Mouse (Mus musculus): ENCODE measurements around the gene Kirrel3. TPM values are rescaled to one million over a fixed set of nuclear protein-coding genes. Genes with fewer than 3 reads are reported as not detected.

Gene Kirrel3
- total RNA-seq, 2 experiments from 2014 or later: 0.88 to 1.6 TPM

- peak; percentile 91 for DNase-seq
Observed at GRCm38 (mm10) chr9:34993467-34994211, 507.9 kb downstream of the Kirrel3 start.

GRCm38 (mm10) chr9:34995078-34995477 lies 509.4 kb downstream of the Kirrel3 start:
- no peak for DNase-seq

GRCm38 (mm10) chr9:34995660-34996378 lies 510.1 kb downstream of the Kirrel3 start:
- no peak for DNase-seq

- peak; percentile 18 for DNase-seq
Observed at GRCm38 (mm10) chr9:34997880-34998865, 512.5 kb downstream of the Kirrel3 start.

GRCm38 (mm10) chr9:35004113-35004512 lies 518.4 kb downstream of the Kirrel3 start:
- no peak for DNase-seq

GRCm38 (mm10) chr9:35007697-35008341 lies 522.1 kb downstream of the Kirrel3 start:
- no peak for DNase-seq

GRCm38 (mm10) chr9:35016762-35017161 lies 531.1 kb downstream of the Kirrel3 start:
- peak; percentile 63 for DNase-seq

- no peak for DNase-seq
Observed at GRCm38 (mm10) chr9:35017563-35017962, 531.9 kb downstream of the Kirrel3 start.

- no peak for DNase-seq
Observed at GRCm38 (mm10) chr9:35018056-35018455, 532.4 kb downstream of the Kirrel3 start.

- peak; percentile 73 for DNase-seq
Observed at GRCm38 (mm10) chr9:35019372-35019771, 533.7 kb downstream of the Kirrel3 start.

GRCm38 (mm10) chr9:35020015-35020653 lies 534.4 kb downstream of the Kirrel3 start:
- no peak for DNase-seq

GRCm38 (mm10) chr9:35021744-35022143 lies 536.0 kb downstream of the Kirrel3 start:
- DNase-seq: no peak

GRCm38 (mm10) chr9:35024591-35025496 lies 539.1 kb downstream of the Kirrel3 start:
- DNase-seq: no peak

GRCm38 (mm10) chr9:35026311-35026710 lies 540.6 kb downstream of the Kirrel3 start:
- no peak for DNase-seq

- no peak for DNase-seq
Observed at GRCm38 (mm10) chr9:35026897-35027311, 541.2 kb downstream of the Kirrel3 start.

GRCm38 (mm10) chr9:35027382-35027997 lies 541.8 kb downstream of the Kirrel3 start:
- DNase-seq: no peak

- DNase-seq: peak; percentile 67
Observed at GRCm38 (mm10) chr9:35030823-35031222, 545.1 kb downstream of the Kirrel3 start.

- DNase-seq: no peak
Observed at GRCm38 (mm10) chr9:35032457-35032856, 546.8 kb downstream of the Kirrel3 start.

- peak; percentile 37 for DNase-seq
Observed at GRCm38 (mm10) chr9:35035074-35035473, 549.4 kb downstream of the Kirrel3 start.
